Mouse (Mus musculus) MEL (cell line): Measurements from ENCODE around the gene Ppp1r1c. TPM values are rescaled to one million over a fixed set of nuclear protein-coding genes. Genes with fewer than 3 reads are reported as not detected.

Source experiments
- DNase-seq: peaks from one replicate; pipeline ENCODE4 v3.0.0; 2011; ENCODE audit warnings: low read depth, low spot score
- H3K27ac ChIP-seq: 2 replicates; pipeline ENCODE4 v1.5.1; 2012; ENCODE audit warnings: low read depth, mild to moderate bottlenecking, control low read depth, low read length, moderate library complexity; ENCODE audit not compliant: control insufficient read depth
- H3K27me3 ChIP-seq, 2 experiments: fragments of 150-350 bp in 1 of 2; sonication (generic) in 1 of 2; 2 replicates each; pipeline ENCODE4 v1.6.1; 2012; ENCODE audit warnings: low read length in 2 of 2, mild to moderate bottlenecking in 2 of 2, improper control_type of control experiment in 1 of 2, moderate library complexity in 1 of 2; ENCODE audit not compliant: insufficient read depth in 2 of 2, control insufficient read depth in 1 of 2
- H3K36me3 ChIP-seq, 2 experiments: 2 replicates each; pipeline ENCODE4 v1.6.1; 2012 to 2014; ENCODE audit warnings: low read length in 2 of 2, improper control_type of control experiment in 1 of 2, inconsistent platforms in 1 of 2, mild to moderate bottlenecking in 1 of 2; ENCODE audit not compliant: insufficient read depth in 2 of 2, control insufficient read depth in 1 of 2
- H3K4me1 ChIP-seq, 2 experiments: fragments of 150-350 bp in 1 of 2; sonication (generic) in 1 of 2; 2 replicates each; pipeline ENCODE4 v1.6.1; 2012; ENCODE audit warnings: low read length in 2 of 2, improper control_type of control experiment in 1 of 2, mild to moderate bottlenecking in 1 of 2; ENCODE audit not compliant: insufficient read depth in 2 of 2, control insufficient read depth in 1 of 2
- H3K4me3 ChIP-seq, 2 experiments: fragments of 150-350 bp in 1 of 2; sonication (generic) in 1 of 2; 2 replicates each; pipeline ENCODE4 v1.5.1; 2012; ENCODE audit warnings: low read depth in 2 of 2, low read length in 2 of 2, mild to moderate bottlenecking in 2 of 2, moderate library complexity in 2 of 2, control low read depth in 1 of 2, improper control_type of control experiment in 1 of 2; ENCODE audit not compliant: control insufficient read depth in 1 of 2, insufficient read depth in 1 of 2
- H3K79me2 ChIP-seq: 2 replicates; pipeline ENCODE4 v1.6.1; 2012; ENCODE audit warnings: mild to moderate bottlenecking, low read length, moderate library complexity; ENCODE audit not compliant: control insufficient read depth, poor library complexity, insufficient read depth
- H3K9ac ChIP-seq: 2 replicates; pipeline ENCODE4 v1.6.1; 2012; ENCODE audit warnings: low read depth, mild to moderate bottlenecking, control low read depth, low read length, moderate library complexity; ENCODE audit not compliant: control insufficient read depth, poor library complexity, severe bottlenecking
- H3K9me3 ChIP-seq: fragments of 150-350 bp; sonication (generic); replicated peaks from 2 replicates; pipeline ENCODE4 v1.6.1; 2012; ENCODE audit warnings: mild to moderate bottlenecking, low read length, improper control_type of control experiment, moderate library complexity; ENCODE audit not compliant: insufficient read depth
- BHLHE40 ChIP-seq: IDR thresholded peaks from 2 replicates; pipeline ENCODE4 v1.6.1; 2012; ENCODE audit warnings: low read depth, mild to moderate bottlenecking, inconsistent platforms, low read length, improper control_type of control experiment, borderline replicate concordance
- CHD1 ChIP-seq: IDR thresholded peaks from 2 replicates; pipeline ENCODE4 v1.6.1; 2012; ENCODE audit warnings: low read depth, mild to moderate bottlenecking, inconsistent platforms, low read length, improper control_type of control experiment
- CHD2 ChIP-seq: IDR thresholded peaks from 2 replicates; pipeline ENCODE4 v1.6.1; 2011; ENCODE audit warnings: low read length, improper control_type of control experiment
- CTCF ChIP-seq, 3 experiments: IDR thresholded peaks in 2 of 3; conservative IDR thresholded peaks in 1 of 3; 2 replicates each; pipeline ENCODE4 v1.5.1; 2011 to 2012; ENCODE audit warnings: low read length in 3 of 3, low read depth in 2 of 3, mild to moderate bottlenecking in 2 of 3, improper control_type of control experiment in 1 of 3, inconsistent platforms in 1 of 3, mixed read lengths in 1 of 3, moderate library complexity in 1 of 3; ENCODE audit not compliant: control insufficient read depth in 1 of 3, insufficient read depth in 1 of 3, poor library complexity in 1 of 3, severe bottlenecking in 1 of 3
- ELF1 ChIP-seq: IDR thresholded peaks from 2 replicates; pipeline ENCODE4 v1.6.1; 2014; ENCODE audit warnings: low read depth, mild to moderate bottlenecking, inconsistent platforms, low read length, improper control_type of control experiment, moderate library complexity
- EP300 ChIP-seq, 2 experiments: IDR thresholded peaks; 2 replicates each; pipeline ENCODE4 v1.6.1; 2011; ENCODE audit warnings: improper control_type of control experiment in 2 of 2, low read length in 2 of 2, low read depth in 1 of 2, mild to moderate bottlenecking in 1 of 2
- GABPA ChIP-seq: IDR thresholded peaks from 2 replicates; pipeline ENCODE4 v1.6.1; 2012; ENCODE audit warnings: low read depth, mild to moderate bottlenecking, inconsistent platforms, low read length, improper control_type of control experiment, moderate library complexity
- GATA1 ChIP-seq: IDR thresholded peaks from 2 replicates; pipeline ENCODE4 v1.6.1; 2011; ENCODE audit warnings: low read depth, low read length, improper control_type of control experiment
- JUND ChIP-seq: IDR thresholded peaks from 2 replicates; pipeline ENCODE4 v1.6.1; 2011; ENCODE audit warnings: low read depth, mild to moderate bottlenecking, improper control_type of control experiment, low read length
- MAX ChIP-seq: IDR thresholded peaks from 2 replicates; pipeline ENCODE4 v1.6.1; 2011; ENCODE audit warnings: low read length, improper control_type of control experiment
- MXI1 ChIP-seq: IDR thresholded peaks from 2 replicates; pipeline ENCODE4 v1.6.1; 2011; ENCODE audit warnings: mild to moderate bottlenecking, low read depth, low read length, improper control_type of control experiment
- MYC ChIP-seq: IDR thresholded peaks from 2 replicates; pipeline ENCODE4 v1.6.1; 2011; ENCODE audit warnings: low read depth, mild to moderate bottlenecking, low read length, improper control_type of control experiment, moderate library complexity
- POLR2A ChIP-seq, 2 experiments: IDR thresholded peaks; 2 replicates each; pipeline ENCODE4 v1.6.1; 2011 to 2012; ENCODE audit warnings: low read length in 2 of 2, mild to moderate bottlenecking in 2 of 2, control low read depth in 1 of 2, improper control_type of control experiment in 1 of 2, low read depth in 1 of 2, moderate library complexity in 1 of 2; ENCODE audit not compliant: control insufficient read depth in 1 of 2, insufficient read depth in 1 of 2, poor library complexity in 1 of 2
- POLR2AphosphoS2 ChIP-seq: IDR thresholded peaks from 2 replicates; pipeline ENCODE4 v1.6.1; 2011; ENCODE audit warnings: low read length, improper control_type of control experiment
- RAD21 ChIP-seq: IDR thresholded peaks from 2 replicates; pipeline ENCODE4 v1.6.1; 2011; ENCODE audit warnings: mild to moderate bottlenecking, low read depth, low read length, improper control_type of control experiment
- RCOR1 ChIP-seq: IDR thresholded peaks from 2 replicates; pipeline ENCODE4 v1.6.1; 2012; ENCODE audit warnings: low read depth, mild to moderate bottlenecking, inconsistent platforms, low read length, improper control_type of control experiment
- SMC3 ChIP-seq: IDR thresholded peaks from 2 replicates; pipeline ENCODE4 v1.6.1; 2011; ENCODE audit warnings: low read depth, low read length, improper control_type of control experiment
- TAL1 ChIP-seq: IDR thresholded peaks from 2 replicates; pipeline ENCODE4 v1.6.1; 2012; ENCODE audit warnings: mild to moderate bottlenecking, inconsistent platforms, low read length, moderate library complexity, mixed read lengths
- USF1 ChIP-seq: IDR thresholded peaks from 2 replicates; pipeline ENCODE4 v1.6.1; 2014; ENCODE audit warnings: low read depth, mild to moderate bottlenecking, inconsistent platforms, low read length, improper control_type of control experiment, moderate library complexity
- USF2 ChIP-seq, 2 experiments: IDR thresholded peaks; 2 replicates each; pipeline ENCODE4 v1.6.1; 2011 to 2012; ENCODE audit warnings: improper control_type of control experiment in 2 of 2, low read length in 2 of 2, borderline replicate concordance in 1 of 2, inconsistent platforms in 1 of 2, low read depth in 1 of 2, mild to moderate bottlenecking in 1 of 2; ENCODE audit not compliant: insufficient read depth in 1 of 2
- ZC3H11A ChIP-seq: IDR thresholded peaks from 2 replicates; pipeline ENCODE4 v1.6.1; 2012; ENCODE audit warnings: low read depth, mild to moderate bottlenecking, inconsistent platforms, low read length, improper control_type of control experiment
- ZKSCAN1 ChIP-seq: IDR thresholded peaks from 2 replicates; pipeline ENCODE4 v1.6.1; 2012; ENCODE audit warnings: low read depth, mild to moderate bottlenecking, inconsistent platforms, low read length, improper control_type of control experiment, moderate library complexity
- ZMIZ1 ChIP-seq: IDR thresholded peaks from 2 replicates; pipeline ENCODE4 v1.6.1; 2012; ENCODE audit warnings: low read depth, mild to moderate bottlenecking, inconsistent platforms, low read length, improper control_type of control experiment, moderate library complexity
- ZNF384 ChIP-seq: IDR thresholded peaks from 2 replicates; pipeline ENCODE4 v1.6.1; 2012; ENCODE audit warnings: low read depth, mild to moderate bottlenecking, inconsistent platforms, low read length, improper control_type of control experiment
- polyA plus RNA-seq, 2 experiments: library from polyadenylated mRNA; stranded (reverse) in 1 of 2; unstranded in 1 of 2; fragments of >175 nt in 1 of 2; fragments of >200 nt in 1 of 2; gene quantifications; 2 replicates each; pipeline versions ENCODE4 v1.2.1 to v1.2.4; 2012; ENCODE audit warnings: low replicate concordance in 2 of 2, low read depth in 1 of 2; ENCODE audit not compliant: insufficient read length in 2 of 2, insufficient read depth in 1 of 2, missing spikeins in 1 of 2
- total RNA-seq: library from RNA; depleted of rRNA; stranded (reverse); fragments of 300-350 nt; gene quantifications from 2 replicates; pipeline ENCODE4 v1.2.3, GENCODE M21; 2012

Ppp1r1c gene
- total and polyA plus RNA-seq, 3 experiments, result not detected

DNA sequence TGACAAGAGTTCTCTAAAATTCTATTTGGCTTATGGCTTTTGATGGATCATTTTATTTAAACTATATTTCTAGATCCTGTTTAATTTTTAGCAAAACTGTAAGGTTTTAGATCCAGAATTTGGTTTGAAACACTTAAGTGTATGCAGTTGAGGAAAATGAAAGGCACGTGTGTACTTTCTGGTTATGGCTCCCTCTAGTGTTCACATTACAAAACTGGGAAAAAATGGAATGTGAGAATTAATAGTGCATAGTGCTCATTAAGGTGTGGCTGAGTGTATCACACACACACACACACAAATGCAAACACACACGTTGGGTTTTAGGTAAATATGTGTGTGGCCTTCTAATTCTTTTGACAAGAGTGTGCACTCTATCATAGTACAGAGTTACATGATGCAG is 70.2 kb downstream of the Ppp1r1c start:
- Histone ChIP-seq H3K4me3 (no peak overlapping the region), H3K36me3 (no peaks in the 10 kb centered on the region), H3K27ac (no peak overlapping the region), H3K4me1 (no peaks in the 10 kb centered on the region), H3K27me3 (peaks cover 3 to 12% of the 10 kb centered on the region in 2 experiments), H3K9ac (no peak overlapping the region), H3K79me2 (no peaks in the 10 kb centered on the region), H3K9me3 (no peaks in the 10 kb centered on the region)
- peak; percentile 53 for DNase-seq
- peak; percentile 65 for TF ChIP-seq ZC3H11A
- no peak for TF ChIP-seq ELF1
- TF ChIP-seq CTCF (IDR thresholded peaks at IDR 0.05 in 2 of 3, conservative IDR thresholded peaks at IDR 0.05 in 1 of 3; ENCODE audit: control insufficient read depth in 1 of 3, insufficient read depth in 1 of 3, low read depth in 2 of 3, low read length in 3 of 3, poor library complexity in 1 of 3, severe bottlenecking in 1 of 3), result peak in 2 of 3 experiments; percentile 52 to 75; a peak in 4 of 6 replicates
- TF ChIP-seq MYC, result peak; percentile 89
- TF ChIP-seq GATA1, result no peak
- no peak for TF ChIP-seq MXI1
- TF ChIP-seq USF1, result 0 out of 2 replicates have a peak, but pooled peaks have one; percentile 19
- TF ChIP-seq EP300 (IDR thresholded peaks at IDR 0.05; ENCODE audit: low read depth in 1 of 2, low read length in 2 of 2), result no peak
- peak; percentile 78 for TF ChIP-seq MAX
- TF ChIP-seq SMC3, result peak; percentile 77
- TF ChIP-seq BHLHE40, result peak; percentile 75
- TF ChIP-seq RAD21, result peak; percentile 69

DNA sequence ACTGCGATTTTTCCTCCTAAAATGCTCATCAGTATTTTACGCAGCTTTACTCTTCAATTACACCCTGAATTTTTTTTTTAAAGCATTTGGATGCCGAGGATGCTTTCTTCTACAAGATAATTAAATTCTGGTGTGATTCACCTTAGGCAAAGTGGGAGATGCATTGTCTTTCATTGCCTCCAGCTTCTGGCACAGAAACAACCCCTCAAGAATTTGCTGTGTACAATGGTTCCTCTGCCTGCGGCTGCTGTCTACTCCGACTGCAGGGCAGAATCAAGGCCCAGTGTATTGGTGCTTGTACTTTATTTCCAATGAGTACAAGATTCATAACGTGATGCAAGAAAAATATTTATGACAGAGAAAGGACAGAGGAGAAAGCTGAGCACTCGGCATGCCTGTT is 73.2 kb downstream of the Ppp1r1c start:
- TF ChIP-seq TAL1 (no peak), GABPA (no peak), CHD2 (no peak), USF2 (IDR thresholded peaks at IDR 0.05; ENCODE audit: borderline replicate concordance in 1 of 2, insufficient read depth in 1 of 2, low read depth in 1 of 2, low read length in 2 of 2) (no peak), JUND (no peak), ZKSCAN1 (no peak), ZNF384 (no peak), RCOR1 (no peak), GATA1 (no peak), CHD1 (no peak), POLR2A (IDR thresholded peaks at IDR 0.05; ENCODE audit: control insufficient read depth in 1 of 2, insufficient read depth in 1 of 2, low read depth in 1 of 2, low read length in 2 of 2, poor library complexity in 1 of 2) (no peak), MXI1 (no peak), ZMIZ1 (no peak), POLR2AphosphoS2 (no peak)
- H3K79me2 ChIP-seq, result no peaks in the 10 kb centered on the region
- no peak overlapping the region for H3K27ac ChIP-seq
- H3K36me3 ChIP-seq, result no peaks in the 10 kb centered on the region
- H3K9ac ChIP-seq, result no peak overlapping the region
- H3K4me3 ChIP-seq, result no peak overlapping the region
- no peak for DNase-seq
- no peaks in the 10 kb centered on the region for H3K9me3 ChIP-seq
- no peaks in the 10 kb centered on the region for H3K4me1 ChIP-seq
- peaks cover 4 to 14% of the 10 kb centered on the region in 2 experiments for H3K27me3 ChIP-seq
